Mouse (Mus musculus) embryonic facial prominence, embryonic 11.5 days (tissue): ENCODE data around the gene Acsbg1. TPM values are rescaled to one million over a fixed set of nuclear protein-coding genes. Genes with fewer than 3 reads are reported as not detected.
A peak's percentile ranks its signal among the peaks of the same experiment; 100 is the strongest.

ENCODE experiments used
- ATAC-seq: fragments of 200-750 bp; cut with Nextera tagmentation; replicated peaks from 2 replicates; pipeline ENCODE4 v1.8.0; 2017; ENCODE audit warnings: low read depth; ENCODE audit not compliant: insufficient number of reproducible peaks, low FRiP score, low TSS enrichment
- DNase-seq: peaks from one replicate; pipeline ENCODE4 v3.0.0-alpha.2; 2015; ENCODE audit warnings: low spot score
- H3K27ac ChIP-seq: fragments of 300-500 bp; sonication (generic); replicated peaks from 2 replicates; pipeline ENCODE4 v1.5.1; 2014; ENCODE audit warnings: mild to moderate bottlenecking, low read depth, low read length, control low read depth
- H3K27me3 ChIP-seq: fragments of 300-500 bp; sonication (generic); 2 replicates; pipeline ENCODE4 v1.6.1; 2014; ENCODE audit warnings: mild to moderate bottlenecking, low read length, moderate library complexity, mixed read lengths; ENCODE audit not compliant: control insufficient read depth, insufficient read depth
- H3K36me3 ChIP-seq: fragments of 300-500 bp; sonication (generic); replicated peaks from 2 replicates; pipeline ENCODE4 v1.6.1; 2014; ENCODE audit warnings: low read depth, mild to moderate bottlenecking, low read length, moderate library complexity, mixed read lengths; ENCODE audit not compliant: control insufficient read depth, insufficient read depth
- H3K4me1 ChIP-seq: fragments of 300-500 bp; sonication (generic); 2 replicates; pipeline ENCODE4 v1.6.1; 2014; ENCODE audit warnings: low read length, mixed read lengths; ENCODE audit not compliant: control insufficient read depth, insufficient read depth
- H3K4me2 ChIP-seq: fragments of 300-500 bp; sonication (generic); 2 replicates; pipeline ENCODE4 v1.6.1; 2014; ENCODE audit warnings: low read depth, mild to moderate bottlenecking, control low read depth, low read length, moderate library complexity
- H3K4me3 ChIP-seq: fragments of 300-500 bp; sonication (generic); 2 replicates; pipeline ENCODE4 v1.5.1; 2014; ENCODE audit warnings: low read depth, low read length, control low read depth
- H3K9ac ChIP-seq: fragments of 300-500 bp; sonication (generic); replicated peaks from 2 replicates; pipeline ENCODE4 v1.6.1; 2014; ENCODE audit warnings: mild to moderate bottlenecking, control low read depth, low read length
- H3K9me3 ChIP-seq: fragments of 300-500 bp; sonication (generic); replicated peaks from 2 replicates; pipeline ENCODE4 v1.6.1; 2016; ENCODE audit warnings: mild to moderate bottlenecking, low read length, inconsistent platforms, mixed read lengths; ENCODE audit not compliant: control insufficient read depth
- WGBS: fragments of 180-500 bp; shearing (Covaris S2); extraction: QIAGEN DNeasy Blood & Tissue Kit; methylation state at CpG from one replicate; pipeline ENCODE4 v1.1.7; 2014; 5-methylcytosine and 5-hydroxymethylcytosine counted together
- polyA plus RNA-seq: library from polyadenylated mRNA; unstranded; fragments of >200 nt; fragmentation: Nextera tagmentation; extraction: Ambion mirVana; gene quantifications from 2 replicates; pipeline ENCODE4 v1.2.1, GENCODE M21; 2014

Acsbg1 gene
- polyA plus RNA-seq, 1 experiment from 2014 or later, result 2.8 TPM

- no peak for DNase-seq
- Histone ChIP-seq H3K27ac (no peak overlapping the region), H3K27me3 (no peaks in the 10 kb centered on the region), H3K9ac (no peak overlapping the region), H3K4me2 (no peak overlapping the region), H3K4me3 (no peak overlapping the region), H3K36me3 (no peaks in the 10 kb centered on the region), H3K4me1 (no peaks in the 10 kb centered on the region), H3K9me3 (no peaks in the 10 kb centered on the region)
- no peak for ATAC-seq
- 74% methylated on average over 9 of the region's 9 CpGs for WGBS
Measured at GRCm38 (mm10) chr9:54571130-54571839, 90.4 kb downstream of the Acsbg1 start.

- 33% methylated on average over 2 of the region's 2 CpGs for WGBS
- Histone ChIP-seq H3K4me1 (no peaks in the 10 kb centered on the region), H3K9ac (no peak overlapping the region), H3K4me2 (no peak overlapping the region), H3K4me3 (no peak overlapping the region), H3K36me3 (no peaks in the 10 kb centered on the region), H3K27me3 (no peaks in the 10 kb centered on the region), H3K27ac (no peak overlapping the region), H3K9me3 (no peaks in the 10 kb centered on the region)
- ATAC-seq (no peak), DNase-seq (peak; percentile 62)
Measured at GRCm38 (mm10) chr9:54568732-54569131, 92.9 kb downstream of the Acsbg1 start.

- H3K4me1 ChIP-seq, result no peaks in the 10 kb centered on the region
- no peak overlapping the region for H3K4me2 ChIP-seq
- WGBS, result 41% methylated on average over 4 of the region's 4 CpGs
- H3K4me3 ChIP-seq, result no peak overlapping the region
- H3K27me3 ChIP-seq, result no peaks in the 10 kb centered on the region
- H3K36me3 ChIP-seq, result no peaks in the 10 kb centered on the region
- no peaks in the 10 kb centered on the region for H3K9me3 ChIP-seq
- no peak overlapping the region for H3K27ac ChIP-seq
- no peak for ATAC-seq
- peak; percentile 29 for DNase-seq
- H3K9ac ChIP-seq, result no peak overlapping the region
Measured at GRCm38 (mm10) chr9:54566958-54567357, 94.7 kb downstream of the Acsbg1 start.

- H3K27ac ChIP-seq, result no peak overlapping the region
- ATAC-seq (no peak), DNase-seq (no peak)
- H3K4me3 ChIP-seq, result no peak overlapping the region
- no peak overlapping the region for H3K9ac ChIP-seq
- H3K27me3 ChIP-seq, result no peaks in the 10 kb centered on the region; the same call in 1 of the 2 replicates
- 84% methylated on average over 8 of the region's 8 CpGs for WGBS
- H3K9me3 ChIP-seq, result no peaks in the 10 kb centered on the region
- H3K4me1 ChIP-seq, result peaks cover 5% of the 10 kb centered on the region; the same call in 1 of the 2 replicates
- H3K4me2 ChIP-seq, result no peak overlapping the region
- no peaks in the 10 kb centered on the region for H3K36me3 ChIP-seq
Measured at GRCm38 (mm10) chr9:54560831-54561601, 100.7 kb downstream of the Acsbg1 start.

GRCm38 (mm10) chr9:54559771-54560471 is 101.7 kb downstream of the Acsbg1 start, which contains the start of gene Cib2:
Gene Cib2, minus strand, starts transcription at chr9:54560218.
- 1% methylated on average over 53 of the region's 54 CpGs for WGBS
- DNase-seq (peak; percentile 83), ATAC-seq (peak; percentile 96)
- Histone ChIP-seq H3K27ac (no peak within 1 kb of the TSS), H3K9me3 (no peaks in the 10 kb centered on the region), H3K27me3 (no peaks in the 10 kb centered on the region; the same call in 1 of the 2 replicates), H3K36me3 (no peaks in the 10 kb centered on the region), H3K4me1 (peaks cover 5% of the 10 kb centered on the region; the same call in 1 of the 2 replicates), H3K4me3 (peak within 1 kb of the TSS; percentile 56), H3K9ac (peak within 1 kb of the TSS; percentile 52), H3K4me2 (peak within 1 kb of the TSS; percentile 91)

GRCm38 (mm10) chr9:54558731-54559130 is 102.9 kb downstream of the Acsbg1 start:
- H3K9ac ChIP-seq, result no peak overlapping the region
- no peak overlapping the region for H3K27ac ChIP-seq
- H3K4me1 ChIP-seq, result peaks cover 5% of the 10 kb centered on the region; the same call in 1 of the 2 replicates
- H3K36me3 ChIP-seq, result no peaks in the 10 kb centered on the region
- ATAC-seq (no peak), DNase-seq (no peak)
- no peak overlapping the region for H3K4me3 ChIP-seq
- no peaks in the 10 kb centered on the region; the same call in 1 of the 2 replicates for H3K27me3 ChIP-seq
- no peak overlapping the region for H3K4me2 ChIP-seq
- 63% methylated on average over 8 of the region's 8 CpGs for WGBS
- H3K9me3 ChIP-seq, result no peaks in the 10 kb centered on the region

GRCm38 (mm10) chr9:54555044-54555443 is 106.6 kb downstream of the Acsbg1 start:
- WGBS, result 57% methylated on average over 2 of the region's 2 CpGs
- Histone ChIP-seq H3K4me2 (no peak overlapping the region), H3K9me3 (no peaks in the 10 kb centered on the region), H3K27me3 (no peaks in the 10 kb centered on the region; the same call in 1 of the 2 replicates), H3K27ac (no peak overlapping the region), H3K9ac (no peak overlapping the region), H3K4me1 (peaks cover 5% of the 10 kb centered on the region; the same call in 1 of the 2 replicates), H3K36me3 (no peaks in the 10 kb centered on the region), H3K4me3 (no peak overlapping the region)
- ATAC-seq (no peak), DNase-seq (no peak)
